Mouse (Mus musculus) brain, embryonic 14.5 days (tissue): ENCODE results near the gene Lca5l.

Experiments
- CTCF ChIP-seq: fragments of 200-500 bp; IDR thresholded peaks from 2 replicates; pipeline ENCODE4 v1.5.1; 2012; ENCODE audit warnings: inconsistent platforms, mild to moderate bottlenecking, moderate library complexity, borderline replicate concordance; ENCODE audit not compliant: insufficient read depth, insufficient read length; ENCODE audit errors: extremely low read depth
- POLR2A ChIP-seq: fragments of 200-500 bp; IDR thresholded peaks from 2 replicates; pipeline ENCODE4 v1.6.1; 2012; ENCODE audit warnings: mild to moderate bottlenecking, inconsistent platforms, borderline replicate concordance; ENCODE audit not compliant: poor library complexity, insufficient read depth, insufficient read length, severe bottlenecking; ENCODE audit errors: extremely low read depth

GRCm38 (mm10) chr16:96221491-96221890 is 29.4 kb upstream of the Lca5l start:
- TF ChIP-seq CTCF, result peak; percentile 3; the same call in 1 of the 2 replicates
- no peak for TF ChIP-seq POLR2A
